ENCODE assay signal across 15 mouse cellular contexts in the genomic region with DNA sequence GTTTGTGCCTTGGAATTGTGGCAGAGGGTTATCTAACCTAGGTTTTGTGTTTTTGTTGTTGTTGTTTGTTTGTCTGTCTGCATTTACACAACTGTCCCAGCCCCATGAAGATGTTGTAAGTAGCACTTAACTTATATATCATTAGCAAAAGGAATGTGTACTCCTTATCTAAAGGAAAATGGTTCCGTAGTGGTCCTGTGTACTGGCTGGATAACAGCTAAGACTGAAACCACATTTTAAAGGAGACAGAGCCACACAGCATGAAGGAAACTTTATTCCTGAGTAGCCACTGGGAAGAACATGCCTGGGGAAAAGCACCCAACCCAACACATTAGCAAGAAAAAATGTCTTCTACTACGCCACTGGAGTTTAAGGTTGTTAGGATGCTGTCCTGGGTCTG. TPM values are rescaled to one million over a fixed set of nuclear protein-coding genes. Genes with fewer than 3 reads are reported as not detected.
"Had no signal": no experiment of that assay in that cellular context is flagged by ENCODE, and none has a peak within 500 bp of the region (broad histone marks: within the 10 kb centered on the region; RNA-seq: fewer than 3 reads in every experiment).

No protein-coding gene starts in this region.

- H3K9me3 ChIP-seq: megakaryocyte, embryonic 14.5 days had no signal

- H3K9ac ChIP-seq: liver, embryonic 14.5 days had no signal

- DNase-seq: kidney, adult 2 months; kidney, postnatal 25 days; layer of hippocampus, postnatal 36 days; lung, adult 2 months; midbrain, embryonic 14.5 days; thymus, postnatal 25 days had no signal

- H3K4me2 ChIP-seq: midbrain, embryonic 11.5 days had no signal

- ATAC-seq: inflammation-experienced regulatory T-cells, adult 6 months; intestine, embryonic 16.5 days had no signal

- H3K27ac ChIP-seq: kidney, postnatal 0 days; left cerebral cortex, adult 2 months; liver, embryonic 14.5 days; macrophage; stomach, postnatal 0 days had no signal

- H3K4me3 ChIP-seq: left cerebral cortex, adult 2 months; megakaryocyte, embryonic 14.5 days had no signal

RNA-seq across cellular contexts. Expression of a gene that starts 6.1 kb away (rescaled TPM):
- polyA plus RNA-seq: inflammation-experienced regulatory T-cells, adult 6 months; macrophage had no signal
